ENCODE assay signal across 22 mouse cellular contexts in genomic region chr4:62431522-62431921, GRCm38 (mm10). TPM values are rescaled to one million over a fixed set of nuclear protein-coding genes. Genes with fewer than 3 reads are reported as not detected.
A peak's percentile ranks its signal among the peaks of the same experiment; 100 is the strongest.
DNase-seq lines count a peak whose midpoint lies in the region; ATAC-seq and TF ChIP-seq lines count a peak whose summit lies in the region.
"Had no signal": no experiment of that assay in that cellular context is flagged by ENCODE, and none has a peak within 500 bp of the region (broad histone marks: within the 10 kb centered on the region; RNA-seq: fewer than 3 reads in every experiment).

No protein-coding gene starts in this region.

- WGBS in liver, embryonic 12.5 days (ENCODE audit: insufficient replicate concordance), result 49% methylated on average over 4 of the region's 4 CpGs
- WGBS in thymus, adult 2 months, result 62% methylated on average over 4 of the region's 4 CpGs
- WGBS in midbrain, postnatal 0 days, result 84% methylated on average over 4 of the region's 4 CpGs

- H3K9ac ChIP-seq in liver, embryonic 12.5 days, result no peak overlapping the region
- no peak overlapping the region for H3K9ac ChIP-seq in midbrain, postnatal 0 days (replicated peaks; ENCODE audit: low read length, poor library complexity, severe bottlenecking)
- H3K9ac ChIP-seq: embryonic facial prominence, embryonic 15.5 days; forebrain, embryonic 12.5 days; limb, embryonic 15.5 days had no signal

- peaks cover 42% of the 10 kb centered on the region for H3K4me1 ChIP-seq in megakaryocyte, embryonic 14.5 days
- H3K4me1 ChIP-seq in liver, embryonic 12.5 days, result peaks cover 33% of the 10 kb centered on the region
- H3K4me1 ChIP-seq in thymus, adult 2 months (replicated peaks; ENCODE audit: control insufficient read depth, insufficient read depth, low read length), result no peaks in the 10 kb centered on the region
- H3K4me1 ChIP-seq in midbrain, postnatal 0 days (ENCODE audit: insufficient read depth, low read length), result no peaks in the 10 kb centered on the region
- H3K4me1 ChIP-seq: embryonic facial prominence, embryonic 15.5 days; forebrain, embryonic 12.5 days; limb, embryonic 15.5 days; midbrain, embryonic 10.5 days had no signal

- peak overlapping the region; percentile 14 for H3K4me3 ChIP-seq in megakaryocyte, embryonic 14.5 days (replicated peaks)
- H3K4me3 ChIP-seq in liver, embryonic 12.5 days, result no peak overlapping the region
- H3K4me3 ChIP-seq in thymus, adult 2 months (ENCODE audit: control insufficient read depth, insufficient read depth, low read length), result no peak overlapping the region
- no peak overlapping the region for H3K4me3 ChIP-seq in midbrain, postnatal 0 days (ENCODE audit: low read depth, low read length)
- H3K4me3 ChIP-seq: embryonic facial prominence, embryonic 15.5 days; forebrain, embryonic 12.5 days; heart, embryonic 10.5 days; limb, embryonic 15.5 days; midbrain, embryonic 10.5 days had no signal

- DNase-seq in NIH3T3 (ENCODE audit: low read depth), result peak; percentile 54
- DNase-seq in kidney, postnatal 36 days, result no peak
- DNase-seq in thymus, adult 2 months, result no peak
- no peak for DNase-seq in embryo, embryonic 9.5 days (ENCODE audit: extremely low spot score)
- no peak for DNase-seq in midbrain, postnatal 0 days (ENCODE audit: low spot score)
- DNase-seq: cerebellum, adult 9-11 months; heart, postnatal 4 days; kidney, adult 18-20 months; kidney, postnatal 14 days; layer of hippocampus, adult 9-11 months; lung, postnatal 10 days had no signal

- TF ChIP-seq POLR2A in thymus, adult 2 months (IDR thresholded peaks at IDR 0.05; ENCODE audit: control insufficient read depth, extremely low read depth, insufficient read depth, low read length, poor library complexity), result no peak

- TF ChIP-seq CTCF in thymus, adult 2 months (IDR thresholded peaks at IDR 0.05; ENCODE audit: borderline replicate concordance, control insufficient read depth, extremely low read depth, insufficient read depth, low read length, poor library complexity), result no peak
- no peak for TF ChIP-seq CTCF in midbrain, postnatal 0 days (IDR thresholded peaks at IDR 0.05)

- H3K36me3 ChIP-seq in megakaryocyte, embryonic 14.5 days (replicated peaks; ENCODE audit: low read length), result peaks cover 3% of the 10 kb centered on the region
- no peaks in the 10 kb centered on the region for H3K36me3 ChIP-seq in liver, embryonic 12.5 days
- no peaks in the 10 kb centered on the region for H3K36me3 ChIP-seq in thymus, adult 2 months (ENCODE audit: control insufficient read depth, insufficient read depth, low read length)
- H3K36me3 ChIP-seq in midbrain, postnatal 0 days (ENCODE audit: insufficient read depth, low read length), result no peaks in the 10 kb centered on the region
- H3K36me3 ChIP-seq: embryonic facial prominence, embryonic 15.5 days; forebrain, embryonic 12.5 days; heart, embryonic 10.5 days; midbrain, embryonic 10.5 days had no signal

- ATAC-seq in megakaryocyte, adult 5-6 weeks (ENCODE audit: poor library complexity, severe bottlenecking), result no peak
- peak; percentile 80 for ATAC-seq in liver, embryonic 12.5 days
- no peak for ATAC-seq in midbrain, postnatal 0 days (ENCODE audit: low FRiP score)
- ATAC-seq: hindbrain, postnatal 0 days had no signal

- peak overlapping the region; percentile 25; the same call in 1 of the 2 replicates for H3K4me2 ChIP-seq in liver, embryonic 12.5 days
- H3K4me2 ChIP-seq in midbrain, postnatal 0 days (ENCODE audit: low read depth, low read length, poor library complexity, severe bottlenecking), result no peak overlapping the region
- H3K4me2 ChIP-seq: embryonic facial prominence, embryonic 15.5 days; forebrain, embryonic 12.5 days; limb, embryonic 15.5 days had no signal

- no peaks in the 10 kb centered on the region for H3K9me3 ChIP-seq in megakaryocyte, embryonic 14.5 days
- no peaks in the 10 kb centered on the region for H3K9me3 ChIP-seq in liver, embryonic 12.5 days (replicated peaks)
- no peaks in the 10 kb centered on the region for H3K9me3 ChIP-seq in midbrain, postnatal 0 days (ENCODE audit: low read length)
- H3K9me3 ChIP-seq: embryonic facial prominence, embryonic 15.5 days; forebrain, embryonic 12.5 days; heart, embryonic 10.5 days; limb, embryonic 15.5 days; midbrain, embryonic 10.5 days had no signal

- peaks cover 3% of the 10 kb centered on the region for H3K27me3 ChIP-seq in megakaryocyte, embryonic 14.5 days (replicated peaks)
- H3K27me3 ChIP-seq in liver, embryonic 12.5 days (replicated peaks), result no peaks in the 10 kb centered on the region
- H3K27me3 ChIP-seq in thymus, adult 2 months (ENCODE audit: control insufficient read depth, insufficient read depth, low read length), result no peaks in the 10 kb centered on the region; the same call in 1 of the 2 replicates
- H3K27me3 ChIP-seq in midbrain, postnatal 0 days (ENCODE audit: insufficient read depth, low read length), result no peaks in the 10 kb centered on the region
- H3K27me3 ChIP-seq: embryonic facial prominence, embryonic 15.5 days; forebrain, embryonic 12.5 days; limb, embryonic 15.5 days had no signal

- peak overlapping the region; percentile 68 for H3K27ac ChIP-seq in liver, embryonic 12.5 days
- H3K27ac ChIP-seq in thymus, adult 2 months (ENCODE audit: control insufficient read depth, insufficient read depth, low read length), result no peak overlapping the region
- no peak overlapping the region for H3K27ac ChIP-seq in midbrain, postnatal 0 days (ENCODE audit: low read depth, low read length)
- H3K27ac ChIP-seq: embryonic facial prominence, embryonic 15.5 days; forebrain, embryonic 12.5 days; heart, embryonic 10.5 days; hindbrain, postnatal 0 days; limb, embryonic 15.5 days; midbrain, embryonic 10.5 days had no signal

RNA-seq across cellular contexts. Expression of gene Rnf183, which starts 3.5 kb away (rescaled TPM):
- 4.9 and 10.5 TPM in 2 replicates for polyA plus RNA-seq in megakaryocyte, embryonic 14.5 days (2012; ENCODE audit: insufficient read depth, low replicate concordance)
- not detected in 2 replicates for total RNA-seq in megakaryocyte, adult 5-6 weeks (2015)
- total RNA-seq in megakaryocyte, adult 5-6 weeks (2017), result not detected in 2 replicates
- not detected in 2 replicates for polyA plus RNA-seq in liver, embryonic 12.5 days (2016; fragmentation: Nextera tagmentation; extraction: Ambion mirVana)
- 23.7 and 25.8 TPM in 2 replicates for polyA plus RNA-seq in thymus, adult 2 months (2012; rRNA removed)
- 0.85 TPM in 1 of 2 replicates, not detected in the other for total RNA-seq in midbrain, postnatal 0 days (2014; rRNA removed)
- 0.11 and 0.39 TPM in 2 replicates for polyA plus RNA-seq in midbrain, postnatal 0 days (2015; fragmentation: Nextera tagmentation; extraction: Ambion mirVana)
- total RNA-seq: gastrocnemius, postnatal 4 days; heart, postnatal 4 days; left cerebral cortex, postnatal 25 days had no signal
- polyA plus RNA-seq: forebrain, embryonic 12.5 days; heart, embryonic 10.5 days; limb, embryonic 15.5 days; midbrain, embryonic 10.5 days had no signal

RNA-seq across cellular contexts. Expression of gene Prpf4, which starts 22.9 kb away (rescaled TPM):
- 0.44 and 2.8 TPM in 2 replicates for polyA plus RNA-seq in megakaryocyte, embryonic 14.5 days (2012; ENCODE audit: insufficient read depth, low replicate concordance)
- 9.3 and 11.2 TPM in 2 replicates for total RNA-seq in megakaryocyte, adult 5-6 weeks (2015)
- total RNA-seq in megakaryocyte, adult 5-6 weeks (2017), result 9.2 and 11.2 TPM in 2 replicates
- polyA plus RNA-seq in liver, embryonic 12.5 days (2016; fragmentation: Nextera tagmentation; extraction: Ambion mirVana), result 18.5 and 18.8 TPM in 2 replicates
- 21.1 and 23.9 TPM in 2 replicates for polyA plus RNA-seq in thymus, adult 2 months (2012; rRNA removed)
- total RNA-seq in midbrain, postnatal 0 days (2014; rRNA removed), result 13.4 and 16.0 TPM in 2 replicates
- 12.8 TPM in 2 replicates for polyA plus RNA-seq in midbrain, postnatal 0 days (2015; fragmentation: Nextera tagmentation; extraction: Ambion mirVana)

RNA-seq across cellular contexts. Expression of gene Cdc26, which starts 23.1 kb away (rescaled TPM):
- 1.1 and 25.0 TPM in 2 replicates for polyA plus RNA-seq in megakaryocyte, embryonic 14.5 days (2012; ENCODE audit: insufficient read depth, low replicate concordance)
- 98.2 and 100 TPM in 2 replicates for total RNA-seq in megakaryocyte, adult 5-6 weeks (2015)
- 71.7 and 85.0 TPM in 2 replicates for total RNA-seq in megakaryocyte, adult 5-6 weeks (2017)
- polyA plus RNA-seq in liver, embryonic 12.5 days (2016; fragmentation: Nextera tagmentation; extraction: Ambion mirVana), result 94.4 and 95.5 TPM in 2 replicates
- 51.0 and 54.3 TPM in 2 replicates for polyA plus RNA-seq in thymus, adult 2 months (2012; rRNA removed)
- 41.2 and 62.1 TPM in 2 replicates for total RNA-seq in midbrain, postnatal 0 days (2014; rRNA removed)
- polyA plus RNA-seq in midbrain, postnatal 0 days (2015; fragmentation: Nextera tagmentation; extraction: Ambion mirVana), result 73.1 and 73.4 TPM in 2 replicates

RNA-seq across cellular contexts. Expression of gene Wdr31, which starts 39.2 kb away (rescaled TPM):
- 0.37 TPM in 1 of 2 replicates, not detected in the other for polyA plus RNA-seq in megakaryocyte, embryonic 14.5 days (2012; ENCODE audit: insufficient read depth, low replicate concordance)
- total RNA-seq in megakaryocyte, adult 5-6 weeks (2015), result not detected in 2 replicates
- total RNA-seq in megakaryocyte, adult 5-6 weeks (2017), result not detected in 2 replicates
- polyA plus RNA-seq in liver, embryonic 12.5 days (2016; fragmentation: Nextera tagmentation; extraction: Ambion mirVana), result 2.4 and 2.6 TPM in 2 replicates
- 1.6 and 1.9 TPM in 2 replicates for polyA plus RNA-seq in thymus, adult 2 months (2012; rRNA removed)
- 9.4 and 13.1 TPM in 2 replicates for total RNA-seq in midbrain, postnatal 0 days (2014; rRNA removed)
- polyA plus RNA-seq in midbrain, postnatal 0 days (2015; fragmentation: Nextera tagmentation; extraction: Ambion mirVana), result 25.1 and 25.9 TPM in 2 replicates

RNA-seq across cellular contexts. Expression of gene Bspry, which starts 48.3 kb away (rescaled TPM):
- not detected in 2 replicates for polyA plus RNA-seq in megakaryocyte, embryonic 14.5 days (2012; ENCODE audit: insufficient read depth, low replicate concordance)
- 0.57 TPM in 1 of 2 replicates, not detected in the other for total RNA-seq in megakaryocyte, adult 5-6 weeks (2015)
- total RNA-seq in megakaryocyte, adult 5-6 weeks (2017), result 0.08 and 0.18 TPM in 2 replicates
- polyA plus RNA-seq in liver, embryonic 12.5 days (2016; fragmentation: Nextera tagmentation; extraction: Ambion mirVana), result 0.24 and 0.27 TPM in 2 replicates
- polyA plus RNA-seq in thymus, adult 2 months (2012; rRNA removed), result 19.7 and 19.8 TPM in 2 replicates
- 1.5 and 1.7 TPM in 2 replicates for total RNA-seq in midbrain, postnatal 0 days (2014; rRNA removed)
- polyA plus RNA-seq in midbrain, postnatal 0 days (2015; fragmentation: Nextera tagmentation; extraction: Ambion mirVana), result 0.49 and 0.84 TPM in 2 replicates
- total RNA-seq: heart, postnatal 4 days had no signal
